In genomic region chr2:133436913-133437843, GRCm38 (mm10) we compare ENCODE assay signal across 10 mouse cellular contexts.
A peak's percentile ranks its signal among the peaks of the same experiment; 100 is the strongest.
DNase-seq lines count a peak whose midpoint lies in the region; ATAC-seq and TF ChIP-seq lines count a peak whose summit lies in the region.
"Had no signal": no experiment of that assay in that cellular context is flagged by ENCODE, and none has a peak within 500 bp of the region (broad histone marks: within the 10 kb centered on the region; RNA-seq: fewer than 3 reads in every experiment).

No protein-coding gene starts in this region.

- H3K4me1 ChIP-seq in heart, embryonic 11.5 days (ENCODE audit: control insufficient read depth, insufficient read depth, low read length): no peaks in the 10 kb centered on the region
- H3K4me1 ChIP-seq in limb, embryonic 11.5 days (ENCODE audit: control insufficient read depth, insufficient read depth, low read length): peaks cover 5% of the 10 kb centered on the region; the same call in 1 of the 2 replicates
- H3K4me1 ChIP-seq in stomach, postnatal 0 days (replicated peaks; ENCODE audit: control insufficient read depth, insufficient read depth): no peaks in the 10 kb centered on the region

- H3K4me3 ChIP-seq in heart, embryonic 11.5 days (ENCODE audit: low read depth, low read length): no peak overlapping the region
- no peak overlapping the region for H3K4me3 ChIP-seq in limb, embryonic 11.5 days (ENCODE audit: low read depth, low read length)
- no peak overlapping the region for H3K4me3 ChIP-seq in stomach, postnatal 0 days (ENCODE audit: low read depth, low read length)

- no peak for DNase-seq in heart, adult 9 months (ENCODE audit: low spot score in 2 of 2)
- DNase-seq in right cerebral cortex, adult 18-20 months: peak; percentile 5
- DNase-seq in right cerebral cortex, postnatal 36 days (ENCODE audit: low spot score in 2 of 2): no peak
- DNase-seq in limb, embryonic 11.5 days (ENCODE audit: low spot score): peak; percentile 29
- DNase-seq in stomach, postnatal 0 days (ENCODE audit: low spot score): no peak
- DNase-seq in cerebellum, adult 8-10 months: no peak
- DNase-seq in kidney, adult 8-10 months: no peak
- DNase-seq: adrenal gland, adult 8-10 months had no signal

- H3K27me3 ChIP-seq in heart, embryonic 11.5 days (ENCODE audit: control insufficient read depth, insufficient read depth, low read length): no peaks in the 10 kb centered on the region
- H3K27me3 ChIP-seq in limb, embryonic 11.5 days (ENCODE audit: control insufficient read depth, insufficient read depth, low read length): no peaks in the 10 kb centered on the region
- no peaks in the 10 kb centered on the region for H3K27me3 ChIP-seq in stomach, postnatal 0 days (ENCODE audit: control insufficient read depth, insufficient read depth, low read length)

- no peaks in the 10 kb centered on the region for H3K36me3 ChIP-seq in heart, embryonic 11.5 days (ENCODE audit: control insufficient read depth, insufficient read depth, low read length)
- no peaks in the 10 kb centered on the region for H3K36me3 ChIP-seq in limb, embryonic 11.5 days (ENCODE audit: control insufficient read depth, insufficient read depth, low read length)
- H3K36me3 ChIP-seq in stomach, postnatal 0 days (ENCODE audit: control insufficient read depth, insufficient read depth, low read length): no peaks in the 10 kb centered on the region

- no peak overlapping the region for H3K9ac ChIP-seq in heart, embryonic 11.5 days (ENCODE audit: low read depth, low read length)
- no peak overlapping the region for H3K9ac ChIP-seq in limb, embryonic 11.5 days (ENCODE audit: low read length)
- H3K9ac ChIP-seq in stomach, postnatal 0 days (ENCODE audit: low read length): no peak overlapping the region

- no peaks in the 10 kb centered on the region for H3K9me3 ChIP-seq in heart, embryonic 11.5 days (replicated peaks; ENCODE audit: control insufficient read depth, low read length)
- H3K9me3 ChIP-seq in limb, embryonic 11.5 days (ENCODE audit: control insufficient read depth, low read length): no peaks in the 10 kb centered on the region
- no peaks in the 10 kb centered on the region for H3K9me3 ChIP-seq in stomach, postnatal 0 days (ENCODE audit: control insufficient read depth, low read length)

- H3K27ac ChIP-seq in heart, embryonic 11.5 days (ENCODE audit: low read depth, low read length): no peak overlapping the region
- no peak overlapping the region for H3K27ac ChIP-seq in limb, embryonic 11.5 days (replicated peaks; ENCODE audit: low read depth, low read length)
- no peak overlapping the region for H3K27ac ChIP-seq in stomach, postnatal 0 days (replicated peaks)

- H3K4me2 ChIP-seq in heart, embryonic 11.5 days: 0 out of 2 replicates have a peak overlapping the region, but pooled peaks have one; percentile 12
- H3K4me2 ChIP-seq in limb, embryonic 11.5 days (ENCODE audit: low read depth, severe bottlenecking): no peak overlapping the region
- H3K4me2 ChIP-seq in stomach, postnatal 0 days (replicated peaks; ENCODE audit: low read depth): 0 out of 2 replicates have a peak overlapping the region, but pooled peaks have one; percentile 15

- no peak for TF ChIP-seq CTCF in stomach, postnatal 0 days (IDR thresholded peaks at IDR 0.05; ENCODE audit: low read depth)

- no peak for ATAC-seq in heart, embryonic 11.5 days (replicated peaks; ENCODE audit: insufficient number of reproducible peaks, low FRiP score, low TSS enrichment)
- no peak for ATAC-seq in limb, embryonic 11.5 days (ENCODE audit: insufficient number of reproducible peaks, low FRiP score, low TSS enrichment, low read depth)
- no peak for ATAC-seq in stomach, postnatal 0 days (ENCODE audit: low FRiP score, low TSS enrichment)
- ATAC-seq: CD4-positive, CD25-positive, alpha-beta regulatory T cell, adult 4 months had no signal

- no peak for TF ChIP-seq EP300 in stomach, postnatal 0 days (optimal IDR thresholded peaks at IDR 0.05)

- 53% methylated on average over 22 of the region's 22 CpGs for WGBS in heart, embryonic 11.5 days (ENCODE audit: insufficient replicate concordance)
- 59% methylated on average over 22 of the region's 22 CpGs for WGBS in limb, embryonic 11.5 days
- 59% methylated on average over 22 of the region's 22 CpGs for WGBS in stomach, postnatal 0 days

Comparison
In these comparisons a context has a peak if more than half of its experiments do, and no peak if none do; other contexts are left out.
1. DNase-seq: peak in right cerebral cortex, adult 18-20 months (single experiment) and limb, embryonic 11.5 days (single experiment); none in heart, adult 9 months (0 of 2), right cerebral cortex, postnatal 36 days (0 of 2), stomach, postnatal 0 days (single experiment), cerebellum, adult 8-10 months (single experiment) and kidney, adult 8-10 months (0 of 2).